Mouse (Mus musculus) hindbrain, embryonic 11.5 days (tissue): Measurements from ENCODE around the gene Shld2. TPM values are rescaled to one million over a fixed set of nuclear protein-coding genes. Genes with fewer than 3 reads are reported as not detected.
"Not testable (repeated sequence)": the region's sequence is repeated elsewhere in the genome, so short reads cannot be mapped to it uniquely, and the experiment has no call there.

Experiments used
- ATAC-seq: fragments of 200-750 bp; cut with Nextera tagmentation; 2 replicates; pipeline ENCODE4 v1.8.0; 2017; ENCODE audit warnings: mild to moderate bottlenecking, moderate TSS enrichment, moderate library complexity; ENCODE audit not compliant: low FRiP score
- DNase-seq: peaks from one replicate; pipeline ENCODE4 v3.0.0-alpha.2; 2015; ENCODE audit warnings: low spot score
- H3K27ac ChIP-seq: fragments of 300-500 bp; sonication (generic); 2 replicates; pipeline ENCODE4 v1.5.1; 2014; ENCODE audit warnings: mild to moderate bottlenecking, low read depth, low read length
- H3K27me3 ChIP-seq: fragments of 300-500 bp; sonication (generic); 2 replicates; pipeline ENCODE4 v1.6.1; 2014; ENCODE audit warnings: mild to moderate bottlenecking, low read length, moderate library complexity, mixed read lengths; ENCODE audit not compliant: control insufficient read depth, insufficient read depth
- H3K36me3 ChIP-seq: fragments of 300-500 bp; sonication (generic); 2 replicates; pipeline ENCODE4 v1.6.1; 2014; ENCODE audit warnings: mild to moderate bottlenecking, low read length, moderate library complexity, mixed read lengths; ENCODE audit not compliant: control insufficient read depth, insufficient read depth
- H3K4me1 ChIP-seq: fragments of 300-500 bp; sonication (generic); replicated peaks from 2 replicates; pipeline ENCODE4 v1.6.1; 2014; ENCODE audit warnings: low read length, mixed read lengths; ENCODE audit not compliant: control insufficient read depth, insufficient read depth
- H3K4me2 ChIP-seq: fragments of 300-500 bp; sonication (generic); replicated peaks from 2 replicates; pipeline ENCODE4 v1.6.1; 2014; ENCODE audit warnings: mild to moderate bottlenecking, low read depth, low read length
- H3K4me3 ChIP-seq: fragments of 300-500 bp; sonication (generic); 2 replicates; pipeline ENCODE4 v1.5.1; 2014; ENCODE audit warnings: low read depth, low read length
- H3K9ac ChIP-seq: fragments of 300-500 bp; sonication (generic); 2 replicates; pipeline ENCODE4 v1.6.1; 2014; ENCODE audit warnings: low read depth, low read length
- H3K9me3 ChIP-seq: fragments of 300-500 bp; sonication (generic); 2 replicates; pipeline ENCODE4 v1.6.1; 2016; ENCODE audit warnings: low read length; ENCODE audit not compliant: control insufficient read depth
- WGBS: fragments of 180-500 bp; shearing (Covaris S2); extraction: QIAGEN DNeasy Blood & Tissue Kit; methylation state at CpG from one replicate; pipeline ENCODE4 v1.1.7; 2014; 5-methylcytosine and 5-hydroxymethylcytosine counted together
- polyA plus RNA-seq: library from polyadenylated mRNA; unstranded; fragments of >200 nt; fragmentation: Nextera tagmentation; extraction: Ambion mirVana; gene quantifications from 2 replicates; pipeline ENCODE4 v1.2.1, GENCODE M21; 2014

Shld2 gene
- polyA plus RNA-seq, 1 experiment from 2014 or later, result 7.1 TPM

DNA sequence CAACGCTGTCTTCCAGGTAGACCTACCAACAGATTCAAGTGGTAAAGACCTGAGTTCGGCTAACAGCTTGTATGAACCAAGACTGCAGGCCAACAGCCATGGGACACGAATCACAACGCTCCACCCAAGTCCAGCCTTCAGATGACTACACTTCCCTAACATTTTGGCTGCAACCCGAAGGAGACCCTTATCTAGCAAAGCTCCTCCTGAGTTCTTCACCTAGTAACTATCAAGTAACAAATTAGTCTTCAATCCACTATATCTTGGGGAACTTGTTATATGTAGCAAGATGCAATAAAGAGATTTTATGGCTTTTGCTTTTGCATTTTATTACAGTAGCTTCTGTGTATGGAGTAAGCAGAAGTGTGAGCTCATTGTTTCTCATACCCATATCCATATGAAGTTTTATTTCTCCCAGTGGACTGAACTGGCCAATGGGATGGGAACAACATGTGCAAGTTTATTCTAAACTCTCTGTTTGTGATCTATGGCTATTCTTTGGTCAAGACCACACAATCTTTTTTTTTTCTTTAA lies 28.5 kb downstream of the Shld2 start:
- Histone ChIP-seq H3K9me3 (no peaks in the 10 kb centered on the region), H3K27me3 (no peaks in the 10 kb centered on the region), H3K4me3 (no peak overlapping the region), H3K9ac (no peak overlapping the region), H3K36me3 (no peaks in the 10 kb centered on the region), H3K4me1 (no peaks in the 10 kb centered on the region), H3K27ac (no peak overlapping the region), H3K4me2 (no peak overlapping the region)
- 96% methylated on average over 5 of the region's 5 CpGs for WGBS
- ATAC-seq (no peak), DNase-seq (no peak)

DNA sequence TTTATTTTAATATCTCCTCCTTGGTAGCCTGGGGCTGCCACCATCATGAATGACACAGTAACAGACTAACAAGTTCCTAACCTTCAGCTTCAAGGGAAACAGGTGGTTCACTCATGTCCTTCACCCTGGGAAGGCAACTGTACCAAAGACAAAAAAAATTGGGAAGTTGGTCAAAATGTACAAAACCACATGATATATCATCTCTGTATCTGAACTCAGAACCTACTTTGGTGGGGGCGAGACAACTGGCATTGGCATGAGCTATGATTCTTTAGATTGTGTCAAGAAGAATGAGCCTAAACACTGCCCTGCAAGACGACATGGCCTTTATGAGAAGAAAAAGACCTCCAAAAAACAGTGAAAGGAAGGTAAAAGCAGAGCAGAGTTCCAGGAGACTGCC lies 29.5 kb downstream of the Shld2 start:
- no peak for ATAC-seq
- Histone ChIP-seq H3K4me3 (no peak overlapping the region), H3K9ac (no peak overlapping the region), H3K4me2 (no peak overlapping the region), H3K27ac (no peak overlapping the region), H3K4me1 (no peaks in the 10 kb centered on the region), H3K36me3 (no peaks in the 10 kb centered on the region), H3K9me3 (no peaks in the 10 kb centered on the region), H3K27me3 (no peaks in the 10 kb centered on the region)
- no peak for DNase-seq
- 85% methylated on average over 2 of the region's 2 CpGs for WGBS

DNA sequence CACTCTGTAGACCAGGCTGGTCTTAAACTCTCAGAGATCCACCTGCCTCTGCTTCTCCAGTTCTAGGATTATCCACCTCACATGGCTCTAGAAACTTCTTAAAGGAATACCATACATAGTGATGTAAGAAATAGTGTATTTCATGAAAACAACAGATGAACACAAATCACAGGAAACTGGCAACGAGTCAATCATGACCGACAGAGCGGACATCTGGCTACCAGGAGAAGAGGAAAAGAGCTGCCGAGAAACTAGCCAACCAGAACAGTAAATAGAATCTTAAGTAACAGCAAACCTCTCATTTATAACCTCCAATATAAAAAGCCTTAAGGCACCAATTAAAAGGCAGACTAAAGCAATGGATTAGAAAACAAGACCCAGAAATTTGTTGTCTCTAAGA lies 30.6 kb downstream of the Shld2 start:
- Histone ChIP-seq H3K27ac (no peak overlapping the region), H3K9ac (no peak overlapping the region), H3K36me3 (no peaks in the 10 kb centered on the region), H3K4me2 (no peak overlapping the region), H3K4me1 (no peaks in the 10 kb centered on the region), H3K27me3 (no peaks in the 10 kb centered on the region), H3K4me3 (no peak overlapping the region), H3K9me3 (no peaks in the 10 kb centered on the region)
- DNase-seq (no peak), ATAC-seq (no peak)
- WGBS, result 81% methylated on average over 4 of the region's 4 CpGs

DNA sequence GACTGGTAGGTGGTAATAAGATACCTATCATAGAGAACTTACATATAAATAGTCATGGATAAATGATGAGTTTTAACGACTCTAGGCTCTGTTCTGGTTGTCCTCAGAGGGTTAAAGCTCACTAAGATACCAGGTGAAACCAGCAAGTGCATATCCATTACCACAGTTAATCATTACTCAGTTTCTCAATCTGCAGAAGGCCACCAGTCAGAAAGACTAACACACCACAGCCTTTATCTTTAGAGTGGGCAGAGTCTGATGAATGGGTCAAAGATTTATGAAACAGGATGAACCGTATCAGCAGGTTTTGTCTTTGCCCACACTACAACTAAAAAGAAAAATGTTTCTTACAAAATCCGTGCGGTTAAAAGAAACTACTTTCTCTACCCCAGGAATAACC lies 35.1 kb downstream of the Shld2 start:
- H3K4me2 ChIP-seq, result no peak overlapping the region
- H3K27ac ChIP-seq, result no peak overlapping the region
- H3K4me1 ChIP-seq, result no peaks in the 10 kb centered on the region
- no peaks in the 10 kb centered on the region for H3K27me3 ChIP-seq
- ATAC-seq, result no peak
- H3K36me3 ChIP-seq, result no peaks in the 10 kb centered on the region
- no peak for DNase-seq
- no peak overlapping the region for H3K4me3 ChIP-seq
- no peaks in the 10 kb centered on the region for H3K9me3 ChIP-seq
- 91% methylated on average over 4 of the region's 4 CpGs for WGBS
- H3K9ac ChIP-seq, result no peak overlapping the region

DNA sequence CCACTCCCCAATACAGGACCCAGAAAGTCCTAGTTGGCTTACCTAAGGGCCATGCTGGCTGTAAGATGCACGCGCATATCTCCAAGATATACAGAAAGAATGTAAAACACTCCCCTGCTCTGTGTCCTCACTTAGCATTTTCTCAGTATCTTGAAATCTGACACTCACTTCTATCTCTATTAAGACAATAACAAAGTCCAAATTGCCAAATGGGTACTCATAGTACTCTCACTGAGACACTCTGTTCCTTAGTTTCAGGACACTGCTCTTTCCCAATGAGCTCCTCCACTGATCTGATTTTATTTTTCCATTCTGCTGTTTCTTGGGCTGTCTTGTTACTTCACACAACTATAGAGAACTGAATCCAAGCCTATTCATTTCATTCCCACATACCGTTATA lies 36.2 kb downstream of the Shld2 start:
- DNase-seq, result no peak
- H3K9ac ChIP-seq, result no peak overlapping the region
- no peaks in the 10 kb centered on the region for H3K9me3 ChIP-seq
- no peaks in the 10 kb centered on the region for H3K27me3 ChIP-seq
- no peak for ATAC-seq
- 93% methylated on average over 3 of the region's 3 CpGs for WGBS
- H3K27ac ChIP-seq, result no peak overlapping the region
- H3K4me3 ChIP-seq, result no peak overlapping the region
- no peak overlapping the region for H3K4me2 ChIP-seq
- no peaks in the 10 kb centered on the region for H3K4me1 ChIP-seq
- no peaks in the 10 kb centered on the region for H3K36me3 ChIP-seq

DNA sequence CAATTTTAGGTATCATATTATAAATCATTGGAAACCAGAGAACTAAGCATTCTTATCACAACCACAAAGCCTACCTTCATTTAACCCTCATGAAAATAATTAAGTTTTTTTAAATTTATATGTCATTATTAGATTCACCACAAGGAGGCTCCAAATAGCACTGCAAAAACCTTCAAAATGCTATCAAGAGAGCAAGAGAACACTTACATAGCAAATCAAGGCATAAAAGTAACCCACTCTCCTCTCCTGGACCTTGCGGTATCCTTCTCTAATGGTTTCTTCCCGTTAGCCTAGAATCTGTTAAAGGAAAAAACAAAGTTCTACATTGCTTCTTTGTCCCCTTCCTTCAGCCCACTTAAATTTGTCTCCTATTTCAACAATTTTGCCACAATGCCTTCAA lies 37.0 kb downstream of the Shld2 start:
- no peak overlapping the region for H3K9ac ChIP-seq
- DNase-seq (peak; percentile 7), ATAC-seq (no peak)
- no peak overlapping the region for H3K27ac ChIP-seq
- 64% methylated on average over 2 of the region's 2 CpGs for WGBS
- H3K36me3 ChIP-seq, result no peaks in the 10 kb centered on the region
- H3K4me1 ChIP-seq, result no peaks in the 10 kb centered on the region
- no peaks in the 10 kb centered on the region for H3K27me3 ChIP-seq
- no peak overlapping the region for H3K4me3 ChIP-seq
- no peak overlapping the region for H3K4me2 ChIP-seq
- no peaks in the 10 kb centered on the region for H3K9me3 ChIP-seq

DNA sequence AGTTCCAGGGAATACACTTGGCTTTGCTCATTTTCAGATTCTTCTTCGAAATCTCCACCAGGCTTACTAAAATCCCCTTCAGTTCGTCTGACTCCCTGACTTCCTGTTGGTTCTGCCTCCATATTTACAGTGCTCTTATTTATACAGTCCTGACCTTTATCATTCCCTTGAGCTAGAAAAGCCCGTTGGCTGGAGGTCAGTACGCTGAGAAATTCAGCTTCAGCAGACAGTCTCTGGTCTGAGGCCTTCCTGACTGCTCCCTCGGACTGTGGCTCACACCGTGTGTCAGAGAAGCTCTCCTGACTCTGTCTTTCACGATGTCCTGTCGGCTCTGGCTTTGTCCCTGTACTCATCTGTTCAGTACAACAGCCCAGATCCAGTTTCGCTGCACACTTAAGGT lies 42.2 kb downstream of the Shld2 start:
- H3K4me1 ChIP-seq, result no peaks in the 10 kb centered on the region
- no peak overlapping the region for H3K4me2 ChIP-seq
- DNase-seq (no peak), ATAC-seq (no peak)
- no peaks in the 10 kb centered on the region for H3K9me3 ChIP-seq
- H3K27me3 ChIP-seq, result no peaks in the 10 kb centered on the region
- H3K27ac ChIP-seq, result no peak overlapping the region
- H3K36me3 ChIP-seq, result no peaks in the 10 kb centered on the region
- H3K4me3 ChIP-seq, result no peak overlapping the region
- no peak overlapping the region for H3K9ac ChIP-seq
- WGBS, result 80% methylated on average over 9 of the region's 9 CpGs

DNA sequence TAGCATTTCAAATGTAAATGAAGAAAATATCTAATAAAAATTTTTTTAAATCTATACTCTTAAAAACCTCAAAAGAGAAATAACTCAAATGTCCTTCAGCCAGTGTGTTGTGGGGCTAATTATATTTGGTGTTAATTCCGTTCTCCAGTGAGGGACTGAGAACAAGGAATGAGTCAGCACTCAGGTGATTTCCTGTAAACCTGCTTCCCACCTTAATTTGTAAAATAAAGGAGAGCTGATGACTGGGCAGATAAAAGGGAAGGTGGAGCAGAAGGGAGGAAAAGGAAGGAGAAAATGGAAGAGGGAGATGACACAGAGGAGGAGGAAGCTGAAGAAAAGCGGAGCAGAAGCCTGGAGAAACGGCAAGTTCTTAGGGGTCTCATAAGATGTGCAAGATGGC lies 51.8 kb downstream of the Shld2 start:
- not testable (repeated sequence) for DNase-seq, H3K4me3 ChIP-seq, H3K36me3 ChIP-seq, H3K4me2 ChIP-seq, H3K9ac ChIP-seq, H3K9me3 ChIP-seq, H3K4me1 ChIP-seq, H3K27me3 ChIP-seq, H3K27ac ChIP-seq, ATAC-seq
- WGBS, result 74% methylated on average over 3 of the region's 3 CpGs

DNA sequence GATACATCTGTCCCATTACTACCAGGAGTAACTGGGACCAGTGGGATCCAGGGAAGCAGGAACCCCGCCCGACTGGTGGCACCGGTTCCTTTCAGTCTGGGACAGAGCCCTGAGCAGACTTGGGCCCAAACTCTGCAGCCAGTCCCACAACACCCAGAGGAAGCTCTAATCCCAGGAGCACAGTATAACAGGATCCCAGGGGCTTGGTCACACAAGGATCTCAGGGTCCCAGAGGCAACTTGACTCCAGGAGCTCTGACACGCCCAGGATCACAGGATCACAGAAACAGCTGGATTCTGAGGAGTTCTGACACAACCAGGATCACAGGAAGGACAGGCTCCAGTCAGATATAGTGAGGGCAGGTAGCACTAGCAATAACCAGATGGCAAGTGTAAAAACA lies 57.0 kb downstream of the Shld2 start:
- 92% methylated on average over 4 of the region's 4 CpGs for WGBS
- DNase-seq, result no peak
- H3K9me3 ChIP-seq, result no peaks in the 10 kb centered on the region
- H3K27ac ChIP-seq, result no peak overlapping the region
- H3K9ac ChIP-seq, result no peak overlapping the region
- no peaks in the 10 kb centered on the region for H3K4me1 ChIP-seq
- H3K36me3 ChIP-seq, result no peaks in the 10 kb centered on the region
- no peaks in the 10 kb centered on the region for H3K27me3 ChIP-seq
- H3K4me2 ChIP-seq, result no peak overlapping the region
- H3K4me3 ChIP-seq, result no peak overlapping the region
- ATAC-seq, result no peak
